Mouse (Mus musculus) common myeloid progenitor, adult 5-6 weeks (primary cell): ENCODE results near the gene Tagln3. TPM values are rescaled to one million over a fixed set of nuclear protein-coding genes. Genes with fewer than 3 reads are reported as not detected.

Experiments used
- ATAC-seq: replicated peaks from 2 replicates; pipeline ENCODE4 v1.8.0; 2016; ENCODE audit warnings: low read depth, mild to moderate bottlenecking, moderate TSS enrichment, inconsistent platforms; ENCODE audit not compliant: poor library complexity, severe bottlenecking
- total RNA-seq: library from RNA; stranded (forward); fragments of 200-1000, 187-1606 nt; gene quantifications from 2 replicates; pipeline ENCODE4 v1.2.3, GENCODE M21; 2017

Gene Tagln3
- 1.4 TPM in 1 of 2 replicates, not detected in the other for total RNA-seq

DNA sequence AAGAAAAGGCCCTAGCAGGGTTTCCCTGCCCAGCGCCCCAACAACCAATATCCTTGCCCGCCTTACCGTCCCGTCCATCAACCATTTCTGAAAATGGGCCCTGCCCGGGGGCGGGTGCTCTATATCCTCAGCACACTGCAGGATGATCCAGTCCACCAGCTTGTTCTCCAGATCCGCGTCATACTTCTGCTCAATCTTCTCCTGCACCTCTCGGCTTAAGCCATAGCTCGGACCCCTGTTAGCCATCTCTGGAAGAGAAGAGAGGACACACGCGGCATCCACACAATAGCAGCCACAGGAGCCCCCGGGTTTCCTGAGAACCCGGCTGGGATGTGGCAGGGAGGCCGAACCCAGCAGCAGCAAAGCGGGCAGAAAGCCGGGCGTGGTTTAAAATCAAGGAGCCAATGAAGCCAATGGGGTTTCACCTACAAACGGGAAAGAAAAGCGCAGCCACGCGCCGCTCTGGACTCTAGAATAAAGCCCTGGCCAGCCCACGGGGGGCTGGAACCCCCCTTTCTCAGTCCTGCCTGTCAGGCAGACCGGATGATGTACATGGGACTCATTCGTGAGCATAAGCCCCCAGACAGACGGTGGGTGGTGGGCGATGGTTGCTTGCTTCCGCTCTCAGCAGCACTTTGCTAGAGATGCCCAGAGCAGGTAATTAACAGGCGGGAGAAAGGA lies at the start of gene Tagln3:
Gene Tagln3, minus strand, starts transcription at position 548 of the 681 bp plus-strand sequence.
- peak; percentile 56 for ATAC-seq

DNA sequence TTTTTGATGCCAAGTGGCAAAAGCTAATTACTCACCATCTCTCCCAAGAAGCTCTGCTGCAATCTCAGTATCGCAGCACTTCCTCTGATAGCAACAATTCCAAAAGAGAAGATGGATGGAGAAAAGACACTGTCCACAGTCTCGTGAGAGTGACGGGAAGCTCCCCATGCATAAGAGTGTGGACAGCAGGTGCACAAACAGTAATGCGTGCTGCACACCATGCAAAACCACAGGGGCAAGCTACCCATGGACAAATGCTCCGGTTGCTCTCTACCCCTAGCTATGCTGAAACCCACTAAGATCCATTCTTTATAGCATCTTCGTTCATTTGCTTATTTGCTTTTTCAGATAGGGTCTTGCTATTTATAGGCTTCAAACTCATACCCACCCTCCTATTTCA lies 46.5 kb upstream of the Tagln3 start:
- no peak for ATAC-seq

DNA sequence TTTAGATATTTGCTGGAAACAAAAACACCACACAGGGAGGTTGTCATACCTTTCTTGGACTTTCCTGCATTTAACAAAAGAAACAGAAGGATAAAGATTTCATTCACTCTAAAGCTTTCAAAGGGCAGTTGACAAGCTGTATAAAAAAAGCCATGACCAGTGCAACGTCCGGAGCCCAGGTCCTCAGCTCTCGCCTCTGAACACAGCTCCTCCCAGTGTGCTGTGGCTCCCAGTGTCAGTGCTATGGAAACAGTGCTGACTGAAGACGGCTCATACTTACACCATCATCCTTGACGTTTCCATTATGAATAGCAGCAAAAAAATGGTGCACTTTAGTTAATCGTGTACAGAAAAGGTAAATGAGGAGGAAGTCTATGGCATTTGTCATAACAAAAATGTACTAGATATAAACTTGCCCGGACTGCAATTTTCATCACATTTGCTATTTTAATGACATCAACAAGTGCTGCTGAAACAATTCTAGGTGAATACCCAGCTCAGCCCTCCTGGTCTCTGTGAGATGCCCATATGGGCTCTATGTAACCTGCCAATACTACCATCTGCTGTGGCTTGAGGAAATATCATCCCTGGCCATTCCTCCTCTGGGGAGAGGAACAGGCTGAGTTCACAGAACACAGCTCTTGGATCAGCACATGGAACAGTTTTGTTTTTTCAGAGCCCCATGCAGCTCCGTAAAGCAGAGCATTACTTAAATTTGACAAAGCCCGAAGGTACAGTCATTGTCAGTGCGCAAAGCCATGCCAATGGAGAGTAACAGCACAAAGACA lies 43.6 kb upstream of the Tagln3 start:
- ATAC-seq = no peak

DNA sequence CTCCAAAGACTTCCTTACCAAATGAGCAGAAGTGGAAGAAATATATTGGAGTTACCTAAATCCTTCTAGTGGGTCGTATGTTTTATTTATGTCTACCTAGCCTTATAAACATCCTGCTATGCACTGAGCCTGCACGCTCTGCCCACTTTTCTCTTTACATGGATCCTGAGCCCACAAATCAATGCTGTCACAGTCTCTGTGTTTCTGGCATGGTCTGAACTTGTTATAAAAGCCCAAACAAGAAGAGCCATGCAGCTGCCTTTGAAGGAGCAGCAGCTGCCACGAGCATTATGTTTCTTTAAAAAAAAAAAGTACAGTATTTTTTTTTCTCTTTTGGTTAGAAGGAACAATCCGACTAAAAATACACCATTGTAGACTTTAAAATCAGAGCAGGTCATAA lies 43.0 kb upstream of the Tagln3 start:
- no peak for ATAC-seq

DNA sequence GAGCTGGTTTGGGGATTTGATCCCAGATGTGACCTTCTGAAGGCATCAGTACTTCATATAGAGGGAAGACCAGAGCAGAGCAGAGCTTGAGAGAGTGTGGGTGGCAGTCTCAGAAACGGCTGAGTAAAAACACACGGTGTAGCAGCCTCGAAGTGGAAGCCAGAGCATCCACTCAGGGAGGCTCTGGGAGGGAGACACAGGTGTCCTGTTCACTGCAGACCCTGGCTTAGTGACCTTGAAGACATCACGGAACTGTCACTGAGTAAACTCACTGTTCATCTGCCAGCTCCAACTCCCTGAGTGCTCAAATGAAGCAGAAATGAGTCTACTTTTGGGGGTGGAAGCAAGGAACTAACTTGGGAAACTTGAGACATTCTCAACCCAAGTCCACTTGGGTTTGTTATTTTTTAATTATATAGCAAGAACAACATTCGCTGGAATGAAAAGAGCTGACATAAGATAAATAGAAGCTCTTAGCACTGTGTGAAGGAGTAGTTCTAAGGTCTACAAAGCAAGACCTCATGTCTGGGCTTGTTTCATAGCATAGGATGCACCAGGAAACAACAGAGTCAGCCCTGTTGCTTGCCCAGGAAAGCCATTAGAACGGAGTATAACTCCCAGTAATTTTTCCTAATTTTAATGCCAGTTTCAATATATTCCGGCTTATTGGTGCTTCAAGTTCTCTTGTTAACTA lies 41.5 kb upstream of the Tagln3 start:
- no peak for ATAC-seq

DNA sequence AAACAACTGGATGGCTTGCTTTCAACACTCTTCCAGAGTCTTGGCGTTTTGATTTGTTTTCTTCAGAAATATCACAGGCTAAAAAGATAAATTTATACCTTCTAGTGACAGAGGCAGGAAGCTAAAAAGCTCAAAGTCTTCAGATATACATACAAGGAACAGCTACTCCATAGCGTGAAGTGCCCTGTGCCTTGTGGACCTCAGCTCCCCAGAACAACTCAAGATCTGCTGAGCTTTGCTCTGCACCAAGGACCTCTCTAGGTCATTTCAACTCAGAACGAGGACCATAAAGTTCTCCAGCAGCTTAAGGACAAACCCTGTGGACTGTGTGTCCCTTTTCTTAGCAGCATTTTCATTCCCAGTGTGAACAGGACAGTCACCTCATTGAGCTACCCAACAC lies 40.7 kb upstream of the Tagln3 start:
- ATAC-seq = no peak

DNA sequence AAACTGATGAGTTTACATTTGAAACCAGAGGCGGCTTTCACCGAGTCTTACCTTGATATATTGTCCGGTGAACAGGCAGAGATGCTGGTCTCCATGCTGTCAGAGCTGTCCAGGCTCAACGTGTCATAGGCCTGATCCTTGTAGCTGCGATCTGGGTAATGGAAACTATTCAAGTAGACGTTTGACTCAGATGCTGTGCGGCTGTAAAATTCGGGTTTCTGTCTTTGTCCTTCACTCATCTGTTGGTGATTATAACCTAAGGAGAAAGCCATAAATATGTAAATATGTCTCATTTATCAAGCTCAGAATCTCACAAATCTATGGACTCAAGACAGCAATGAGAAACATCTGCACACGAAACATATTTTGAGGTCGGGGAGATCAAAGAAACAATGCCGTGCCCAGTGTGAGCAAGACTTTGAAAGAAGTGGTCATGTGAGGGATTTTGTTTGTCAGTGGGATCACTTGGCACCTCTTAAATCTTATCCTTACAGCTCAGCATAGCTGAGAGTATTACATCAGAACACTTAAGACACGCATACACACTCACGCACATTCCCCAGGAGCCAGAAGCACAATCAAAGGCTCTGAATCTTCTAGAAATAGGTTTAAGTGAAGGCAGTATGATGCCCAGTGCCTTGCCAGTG lies 38.6 kb upstream of the Tagln3 start:
- ATAC-seq = no peak

DNA sequence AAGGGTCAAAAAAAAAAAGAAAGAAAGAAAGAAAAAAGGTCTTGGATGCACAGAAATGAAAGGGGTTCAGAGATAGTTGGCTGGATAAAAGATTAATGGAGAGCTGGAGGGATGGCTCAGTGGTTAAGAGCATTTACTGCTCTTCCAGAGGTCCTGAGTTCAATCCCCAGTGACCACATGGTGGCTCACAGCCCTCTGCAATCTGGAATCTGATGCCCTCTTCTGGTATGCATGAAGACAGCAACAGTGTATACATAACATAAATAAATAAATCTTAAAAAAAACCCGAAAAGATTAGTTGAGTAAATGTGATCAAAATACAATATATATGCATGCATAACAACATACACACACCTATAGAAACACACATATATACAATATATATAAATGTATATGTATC lies 37.0 kb upstream of the Tagln3 start:
- no peak for ATAC-seq

DNA sequence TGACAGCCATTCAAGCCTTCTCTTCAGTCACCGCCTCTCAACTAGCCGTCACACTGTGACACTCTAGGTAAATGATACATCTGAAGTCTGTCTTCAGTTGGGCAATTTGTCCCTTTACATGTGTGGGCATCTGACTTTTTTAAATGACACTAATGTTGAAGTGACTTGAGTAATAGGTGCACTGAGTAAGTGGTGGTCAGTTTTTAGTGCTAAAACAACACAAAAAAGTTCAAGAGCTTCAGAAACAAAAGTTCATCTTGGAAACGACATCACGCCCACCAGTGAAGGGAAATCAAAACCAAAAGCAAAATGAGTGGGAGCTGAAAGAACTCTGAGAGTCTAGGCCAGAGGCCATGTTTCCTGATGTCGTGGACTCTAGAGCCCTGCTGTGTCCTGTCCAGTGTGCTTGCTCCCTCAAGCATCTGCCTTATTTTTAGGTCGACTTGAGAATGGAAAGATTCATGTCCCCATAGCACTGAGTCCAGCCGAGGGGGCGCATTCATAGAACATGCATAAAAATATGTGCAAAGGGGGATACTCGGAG lies 34.4 kb upstream of the Tagln3 start:
- no peak for ATAC-seq

DNA sequence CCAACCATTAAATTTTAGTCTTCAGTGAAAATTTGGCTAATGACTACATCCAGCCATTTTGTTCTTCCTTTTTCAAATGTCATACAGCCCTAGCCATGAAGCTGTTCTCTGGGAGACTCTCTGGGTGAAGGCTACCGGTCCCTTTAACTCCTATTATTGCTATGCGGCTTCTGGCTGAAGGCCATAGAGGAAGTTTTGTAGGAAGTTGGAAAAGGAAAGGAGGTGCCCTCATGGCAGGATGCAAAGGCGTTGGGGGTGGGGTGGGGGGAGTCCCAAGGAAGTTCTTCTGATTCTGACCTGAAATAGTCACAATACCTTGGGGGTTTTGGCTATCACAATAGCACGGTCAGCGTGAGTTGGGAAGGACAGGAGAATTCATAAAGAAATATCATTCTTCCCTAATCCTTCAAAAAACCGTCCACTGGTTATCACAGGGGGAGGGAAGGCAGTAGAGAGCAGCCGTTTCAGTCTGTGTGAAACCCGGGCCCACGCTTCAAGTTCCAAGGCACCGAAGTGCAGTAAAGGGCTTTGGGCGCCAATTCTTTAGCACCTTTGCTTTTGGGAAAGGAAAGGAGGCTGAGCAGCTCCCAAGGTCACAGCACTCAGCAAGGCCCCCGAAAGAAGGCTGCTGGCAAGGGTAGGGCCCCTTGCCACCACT lies 33.1 kb upstream of the Tagln3 start:
- peak; percentile 55 for ATAC-seq

DNA sequence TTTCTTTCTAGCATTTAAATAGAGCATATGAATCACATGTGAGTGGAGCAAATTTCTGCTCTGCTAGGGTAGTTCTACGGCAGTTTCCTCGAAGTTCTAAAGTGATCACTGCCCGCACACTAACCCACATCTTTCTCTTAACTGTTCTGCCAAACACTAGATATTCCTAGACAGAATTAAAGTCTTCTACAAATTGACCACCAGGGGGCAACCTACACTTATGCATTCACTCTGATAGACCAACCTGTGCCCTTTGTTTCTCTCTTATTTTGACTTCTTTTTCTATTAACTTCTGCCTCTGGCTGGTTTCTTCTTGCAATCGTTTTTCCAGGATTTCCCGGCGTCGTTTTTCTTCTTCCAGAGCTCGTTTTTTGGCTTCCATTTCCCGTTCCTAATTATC lies 32.4 kb upstream of the Tagln3 start:
- peak; percentile 93 for ATAC-seq

DNA sequence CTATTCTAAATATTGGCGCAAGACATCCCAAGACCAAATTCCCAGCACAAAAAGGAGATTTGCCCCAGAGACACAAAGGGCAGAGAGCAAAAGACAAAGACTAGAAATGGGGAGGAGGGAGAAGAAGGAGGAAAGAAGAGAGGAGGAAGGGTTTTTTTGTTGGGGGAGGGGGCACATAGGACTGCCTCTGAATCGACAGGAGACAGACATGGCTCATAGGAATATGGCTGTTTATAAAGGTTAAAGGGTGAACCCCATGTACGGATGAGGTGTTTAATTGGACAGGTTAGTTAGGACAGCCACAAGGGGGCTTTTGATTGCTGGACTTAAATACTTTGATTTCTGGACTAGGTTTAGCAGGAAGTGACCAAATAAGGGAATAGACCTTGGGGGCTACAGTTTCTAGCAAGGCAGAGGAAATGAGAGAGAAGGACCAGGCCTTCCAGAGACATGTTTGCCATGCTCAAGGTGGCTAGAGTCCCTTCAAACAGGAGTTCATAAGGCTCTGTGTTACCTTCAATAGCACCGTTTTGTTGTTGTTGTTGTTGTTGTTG lies 19.3 kb upstream of the Tagln3 start:
- ATAC-seq = no peak

DNA sequence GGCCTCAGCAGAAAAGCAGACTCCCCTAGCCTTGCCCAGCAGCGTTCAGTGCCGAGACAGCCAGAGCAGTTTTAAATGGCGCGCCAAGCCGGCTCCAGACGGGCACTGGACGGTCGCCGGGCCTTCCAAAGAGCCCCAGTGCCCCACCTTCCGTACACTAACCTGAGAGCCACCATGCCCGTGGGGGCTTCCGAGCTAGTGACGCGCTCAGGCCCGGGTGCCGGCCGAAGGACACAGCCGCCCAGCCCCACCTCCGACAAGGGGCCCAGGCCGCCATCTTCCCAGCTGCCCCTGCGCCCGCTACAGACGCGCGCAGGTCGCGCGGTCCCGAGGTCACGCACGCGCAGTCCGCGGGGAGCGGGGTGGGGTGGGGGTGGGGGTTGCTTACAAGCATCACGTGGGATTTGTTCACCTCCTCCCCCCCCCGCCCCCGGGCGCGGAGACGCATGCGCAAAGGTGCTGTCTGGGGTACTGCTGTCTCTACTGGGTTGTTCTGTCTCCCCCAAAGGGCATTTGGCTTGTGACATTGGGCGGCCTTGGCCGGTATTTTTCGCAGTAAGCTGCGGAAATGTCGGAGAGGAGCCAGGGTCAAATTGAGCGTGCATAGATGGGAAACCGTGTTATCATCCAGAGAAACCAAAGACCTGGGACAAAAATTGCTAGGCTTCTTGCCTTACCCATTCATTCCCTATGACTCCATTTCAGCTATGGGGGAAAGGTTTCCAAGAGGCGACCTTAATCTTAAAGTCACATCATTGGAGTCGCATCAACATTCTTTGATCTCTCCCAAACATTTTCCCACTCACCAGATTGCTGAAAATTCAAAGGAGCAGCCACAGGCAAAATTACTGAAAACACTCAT lies 18.4 kb upstream of the Tagln3 start, which contains the start of gene Abhd10:
Gene Abhd10, minus strand, starts transcription at position 341 of the 862 bp plus-strand sequence.
- ATAC-seq = peak; percentile 93

DNA sequence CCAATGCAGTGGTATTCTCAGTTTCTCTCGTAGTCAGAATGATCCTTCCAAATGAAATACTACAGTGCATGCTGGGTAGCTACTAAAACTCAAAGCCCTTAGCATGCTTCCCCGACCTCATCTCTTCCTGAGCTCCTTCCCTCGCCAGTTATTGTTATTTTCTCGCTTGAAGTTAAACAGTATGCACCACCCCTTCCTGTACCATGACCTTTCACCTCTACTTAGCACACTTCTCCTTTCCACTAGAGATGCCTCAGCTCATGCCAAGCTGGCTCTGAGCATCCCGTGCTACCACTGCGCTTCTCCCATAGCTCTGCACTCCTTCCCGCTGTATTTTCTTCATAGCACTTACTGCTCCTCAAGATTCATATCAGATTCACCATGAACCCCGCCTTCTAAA lies 13.5 kb upstream of the Tagln3 start:
- no peak for ATAC-seq

DNA sequence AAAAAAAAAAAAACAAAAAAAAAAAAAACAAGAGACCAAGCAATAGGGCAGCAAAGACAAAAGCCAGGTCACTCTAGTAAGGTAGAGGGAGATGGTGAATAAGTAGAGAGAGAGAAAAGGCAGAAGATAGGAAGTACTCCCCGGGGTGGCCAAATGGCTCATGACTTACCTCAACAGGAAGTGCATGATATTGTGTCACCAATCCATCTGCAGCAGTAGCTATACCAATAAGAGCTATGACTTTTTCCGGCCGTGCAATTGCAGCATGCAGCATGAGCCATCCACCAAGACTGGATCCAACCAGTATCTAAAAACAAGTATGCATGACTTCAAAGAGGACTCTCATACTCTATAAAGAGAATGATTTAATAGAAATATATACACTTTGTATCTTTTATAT lies 12.3 kb upstream of the Tagln3 start:
- ATAC-seq = peak; percentile 42; the same call in 1 of the 2 replicates

DNA sequence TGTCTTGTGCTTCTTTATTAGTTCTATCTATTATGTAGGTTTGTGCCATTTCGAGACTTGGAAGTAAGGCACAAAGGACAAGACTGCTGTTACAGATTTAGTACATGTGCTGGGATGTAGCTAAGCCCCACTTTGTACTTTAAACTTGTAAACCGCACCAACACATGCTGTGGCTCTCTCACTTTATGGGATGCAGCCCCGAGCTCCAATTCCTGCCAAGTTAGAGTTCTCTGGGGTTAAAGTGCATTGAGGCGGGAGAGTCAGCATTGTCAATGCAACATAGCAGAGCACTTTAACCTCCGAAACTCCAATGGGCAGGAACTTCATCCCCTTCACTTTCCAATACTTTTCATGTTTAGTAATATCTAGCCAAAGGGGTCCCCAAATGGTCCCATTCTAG lies 4.8 kb upstream of the Tagln3 start:
- no peak for ATAC-seq

DNA sequence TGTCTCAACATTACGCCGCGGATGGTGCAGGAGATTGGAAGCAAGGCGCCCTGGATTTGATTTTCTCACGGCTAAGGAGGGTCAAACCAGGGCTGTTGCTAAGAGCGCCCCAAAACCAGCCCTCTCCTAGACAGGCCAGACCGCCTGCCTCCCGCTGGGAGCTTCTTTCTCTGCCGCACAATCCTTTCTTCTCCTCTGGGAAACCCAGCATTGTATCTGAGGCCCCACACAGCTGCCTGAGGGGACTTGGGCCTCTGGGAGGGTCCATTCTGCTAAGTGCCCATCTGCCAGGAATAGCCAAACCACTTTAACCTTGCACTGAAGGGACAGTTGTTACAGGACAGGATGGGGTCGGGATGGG lies 314 bp upstream of the Tagln3 start:
- no peak for ATAC-seq

DNA sequence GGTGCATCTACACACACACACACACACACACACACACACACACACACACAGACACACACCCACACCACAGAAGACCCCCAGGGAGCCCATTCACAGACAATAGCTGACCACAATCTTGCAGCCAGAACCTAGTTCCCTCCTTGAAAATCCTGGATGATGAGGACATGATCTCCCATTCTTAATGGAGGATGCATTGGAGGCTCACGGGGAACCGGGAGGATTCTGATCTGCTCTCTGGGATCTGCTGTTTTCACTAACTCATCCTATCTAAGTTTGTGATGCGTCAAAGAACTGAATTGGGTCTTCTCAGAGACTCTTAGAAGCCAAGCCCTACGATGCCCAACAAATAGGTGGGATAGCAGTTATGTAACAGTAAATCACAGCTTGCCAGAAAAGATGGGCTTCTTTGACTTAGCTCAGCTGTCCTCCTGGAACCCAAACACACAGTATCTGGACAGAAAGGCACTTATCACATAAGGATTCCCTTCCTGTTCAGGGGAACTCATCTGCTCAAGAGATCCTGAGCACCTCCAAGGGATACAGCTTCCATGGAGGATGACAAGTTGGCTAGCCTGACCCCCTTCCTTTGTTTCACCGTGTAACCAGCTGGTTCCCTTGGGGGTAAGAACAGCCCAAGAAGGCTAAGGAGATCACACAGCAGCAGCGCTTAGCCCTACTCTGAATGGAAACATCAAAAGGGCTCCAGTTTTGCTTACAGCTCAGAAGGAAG lies 1.1 kb downstream of the Tagln3 start:
- no peak for ATAC-seq
